Mouse (Mus musculus) kidney, embryonic 14.5 days (tissue): ENCODE results near the gene Tenm4. TPM values are rescaled to one million over a fixed set of nuclear protein-coding genes. Genes with fewer than 3 reads are reported as not detected.

Experiments
- ATAC-seq: fragments of 200-750 bp; cut with Nextera tagmentation; 2 replicates; pipeline ENCODE4 v1.8.0; 2017; ENCODE audit warnings: moderate number of reproducible peaks, mild to moderate bottlenecking, moderate TSS enrichment, moderate library complexity; ENCODE audit not compliant: low FRiP score, low TSS enrichment
- H3K27ac ChIP-seq: fragments of 300-500 bp; sonication (generic); 2 replicates; pipeline ENCODE4 v1.5.1; 2014; ENCODE audit warnings: low read depth, mild to moderate bottlenecking, low read length, moderate library complexity, mixed read lengths
- H3K27me3 ChIP-seq: fragments of 300-500 bp; sonication (generic); 2 replicates; pipeline ENCODE4 v1.6.1; 2014; ENCODE audit warnings: mild to moderate bottlenecking, low read length; ENCODE audit not compliant: control insufficient read depth, insufficient read depth
- H3K36me3 ChIP-seq: fragments of 300-500 bp; sonication (generic); 2 replicates; pipeline ENCODE4 v1.6.1; 2014; ENCODE audit warnings: low read length, mixed read lengths; ENCODE audit not compliant: control insufficient read depth, insufficient read depth
- H3K4me1 ChIP-seq: fragments of 300-500 bp; sonication (generic); 2 replicates; pipeline ENCODE4 v1.6.1; 2014; ENCODE audit warnings: low read length, mixed read lengths; ENCODE audit not compliant: control insufficient read depth, insufficient read depth
- H3K4me2 ChIP-seq: fragments of 300-500 bp; sonication (generic); replicated peaks from 2 replicates; pipeline ENCODE4 v1.6.1; 2014; ENCODE audit warnings: low read depth, mild to moderate bottlenecking, low read length
- H3K4me3 ChIP-seq: fragments of 300-500 bp; sonication (generic); 2 replicates; pipeline ENCODE4 v1.5.1; 2014; ENCODE audit warnings: mild to moderate bottlenecking, low read length
- H3K9ac ChIP-seq: fragments of 300-500 bp; sonication (generic); 2 replicates; pipeline ENCODE4 v1.6.1; 2014; ENCODE audit warnings: low read depth, mild to moderate bottlenecking, low read length, moderate library complexity
- H3K9me3 ChIP-seq: fragments of 300-500 bp; sonication (generic); 2 replicates; pipeline ENCODE4 v1.6.1; 2016; ENCODE audit warnings: low read length; ENCODE audit not compliant: control insufficient read depth
- WGBS: fragments of 180-500 bp; shearing (Covaris S2); extraction: QIAGEN DNeasy Blood & Tissue Kit; methylation state at CpG from one replicate; pipeline ENCODE4 v1.1.7; 2014; 5-methylcytosine and 5-hydroxymethylcytosine counted together
- polyA plus RNA-seq: library from polyadenylated mRNA; unstranded; fragments of >200 nt; fragmentation: Nextera tagmentation; extraction: Ambion mirVana; gene quantifications from 2 replicates; pipeline ENCODE4 v1.2.1, GENCODE M21; 2014

Tenm4 gene
- polyA plus RNA-seq, 1 experiment from 2014 or later: 51.0 TPM

DNA sequence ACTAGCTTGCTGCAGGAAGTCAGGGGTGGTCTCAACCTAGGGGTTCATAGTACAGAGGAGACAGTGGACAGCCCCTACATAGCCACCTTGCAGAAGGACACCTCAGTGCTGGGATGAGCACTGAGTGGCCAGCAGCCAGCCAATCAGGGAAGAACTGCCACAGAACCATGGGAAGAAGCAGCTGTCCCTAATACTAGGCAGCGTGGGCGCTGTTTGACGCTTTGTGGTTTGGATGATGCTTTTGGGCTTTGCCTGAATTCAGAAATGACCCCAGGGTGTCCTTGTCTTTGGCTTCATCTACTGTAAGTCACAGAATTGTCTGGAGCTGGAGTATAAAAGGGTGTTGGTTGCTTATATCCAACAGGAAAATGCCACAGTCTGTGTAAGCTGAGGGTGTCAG, 397.0 kb downstream of the Tenm4 start:
- Histone ChIP-seq H3K9ac (no peak overlapping the region), H3K36me3 (no peaks in the 10 kb centered on the region), H3K27ac (no peak overlapping the region), H3K4me2 (no peak overlapping the region), H3K9me3 (no peaks in the 10 kb centered on the region), H3K4me3 (no peak overlapping the region), H3K4me1 (peaks cover 28% of the 10 kb centered on the region), H3K27me3 (no peaks in the 10 kb centered on the region)
- WGBS: 86% methylated on average over 3 of the region's 3 CpGs
- ATAC-seq: no peak

- no peak overlapping the region for H3K27ac ChIP-seq
- no peaks in the 10 kb centered on the region for H3K27me3 ChIP-seq
- H3K4me1 ChIP-seq: peaks cover 16% of the 10 kb centered on the region; the same call in 1 of the 2 replicates
- no peak overlapping the region for H3K4me3 ChIP-seq
- no peaks in the 10 kb centered on the region for H3K9me3 ChIP-seq
- H3K9ac ChIP-seq: no peak overlapping the region
- H3K4me2 ChIP-seq: no peak overlapping the region
- H3K36me3 ChIP-seq: no peaks in the 10 kb centered on the region
- peak; percentile 48; the same call in 1 of the 2 replicates for ATAC-seq
These were observed 399.9 kb downstream of the Tenm4 start for GRCm38 (mm10) chr7:96570965-96571364.

- Histone ChIP-seq H3K4me2 (no peak overlapping the region), H3K9me3 (no peaks in the 10 kb centered on the region), H3K27me3 (no peaks in the 10 kb centered on the region), H3K9ac (no peak overlapping the region), H3K27ac (no peak overlapping the region), H3K4me3 (no peak overlapping the region), H3K36me3 (no peaks in the 10 kb centered on the region), H3K4me1 (peaks cover 13% of the 10 kb centered on the region; the same call in 1 of the 2 replicates)
- WGBS: 93% methylated on average over 7 of the region's 7 CpGs
- ATAC-seq: no peak
These were observed 401.9 kb downstream of the Tenm4 start for GRCm38 (mm10) chr7:96572995-96573394.

DNA sequence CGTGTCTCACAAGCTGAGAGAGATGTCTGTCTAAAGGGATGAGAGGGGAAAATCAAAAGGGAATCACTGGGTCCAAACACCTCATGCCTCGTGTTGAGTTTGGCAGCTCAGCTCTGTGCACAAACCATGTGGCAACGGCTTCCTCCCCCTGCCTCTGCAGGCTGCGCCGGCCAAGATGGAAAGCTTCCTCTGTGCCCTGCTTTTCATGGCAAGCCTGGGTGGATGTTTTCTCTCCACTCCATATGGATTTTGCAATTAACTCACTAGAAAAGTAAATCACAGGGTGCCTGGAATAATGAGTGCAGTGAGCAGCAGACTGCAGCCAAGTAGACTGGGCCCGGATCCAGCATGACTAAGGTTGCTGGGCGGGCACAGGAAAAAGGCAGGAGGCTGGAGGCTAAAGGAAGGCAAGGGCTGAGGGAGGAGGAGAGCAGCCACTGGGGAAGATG, 404.2 kb downstream of the Tenm4 start:
- no peaks in the 10 kb centered on the region for H3K9me3 ChIP-seq
- no peak overlapping the region for H3K9ac ChIP-seq
- H3K27me3 ChIP-seq: no peaks in the 10 kb centered on the region
- H3K4me1 ChIP-seq: peaks cover 13% of the 10 kb centered on the region; the same call in 1 of the 2 replicates
- WGBS: 35% methylated on average over 7 of the region's 7 CpGs
- no peaks in the 10 kb centered on the region for H3K36me3 ChIP-seq
- H3K4me2 ChIP-seq: no peak overlapping the region
- no peak overlapping the region for H3K4me3 ChIP-seq
- peak overlapping the region; percentile 62; the same call in 1 of the 2 replicates for H3K27ac ChIP-seq
- peak; percentile 79 for ATAC-seq

DNA sequence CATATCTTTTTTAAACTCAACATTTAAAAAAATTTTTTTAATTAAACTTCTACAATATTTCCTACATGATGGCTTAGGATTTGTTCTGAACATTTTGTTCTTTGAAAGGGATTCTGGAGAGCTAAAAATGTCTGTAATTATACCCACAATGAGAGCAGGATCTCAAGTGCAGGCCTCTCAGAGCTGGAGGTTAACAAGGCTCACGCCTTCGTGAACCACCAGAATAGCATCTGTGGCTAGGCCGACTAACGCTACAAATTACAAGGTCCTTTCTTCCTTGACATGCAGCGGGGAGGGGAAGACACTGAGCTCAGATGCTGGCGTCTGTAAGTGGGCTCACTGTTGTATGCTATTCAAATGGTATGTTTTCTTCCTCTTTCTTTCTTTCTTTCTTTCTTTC, 411.7 kb downstream of the Tenm4 start:
- no peak overlapping the region for H3K27ac ChIP-seq
- no peak for ATAC-seq
- no peak overlapping the region for H3K9ac ChIP-seq
- no peak overlapping the region for H3K4me3 ChIP-seq
- H3K27me3 ChIP-seq: no peaks in the 10 kb centered on the region
- H3K9me3 ChIP-seq: no peaks in the 10 kb centered on the region
- 21% methylated on average over 6 of the region's 6 CpGs for WGBS
- peaks cover 15% of the 10 kb centered on the region; the same call in 1 of the 2 replicates for H3K4me1 ChIP-seq
- no peaks in the 10 kb centered on the region for H3K36me3 ChIP-seq
- H3K4me2 ChIP-seq: no peak overlapping the region

GRCm38 (mm10) chr7:96587403-96587802, 416.4 kb downstream of the Tenm4 start:
- Histone ChIP-seq H3K27me3 (no peaks in the 10 kb centered on the region), H3K27ac (no peak overlapping the region), H3K4me3 (no peak overlapping the region), H3K4me1 (peaks cover 15% of the 10 kb centered on the region; the same call in 1 of the 2 replicates), H3K36me3 (no peaks in the 10 kb centered on the region), H3K4me2 (no peak overlapping the region), H3K9me3 (no peaks in the 10 kb centered on the region), H3K9ac (no peak overlapping the region)
- peak; percentile 45; the same call in 1 of the 2 replicates for ATAC-seq

DNA sequence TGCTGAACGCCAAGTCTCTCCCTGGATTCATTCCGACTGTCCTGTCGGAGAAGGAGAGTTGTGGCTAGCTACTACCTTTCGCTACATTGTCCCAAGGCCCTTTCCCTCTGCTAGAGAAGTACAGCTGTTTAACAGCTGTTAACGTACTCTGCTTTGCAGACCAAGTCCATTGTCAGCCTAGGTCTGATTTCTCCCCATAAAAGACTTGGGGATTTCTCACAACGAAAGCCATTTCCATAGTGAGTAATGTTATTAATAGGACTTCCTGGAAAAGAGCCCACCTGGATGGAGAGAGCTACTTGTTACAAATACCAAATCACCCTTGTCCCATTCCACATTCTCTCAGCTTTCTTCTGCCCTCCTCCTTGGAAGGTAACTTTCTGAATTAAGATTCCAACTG, 417.5 kb downstream of the Tenm4 start:
- H3K4me2 ChIP-seq: no peak overlapping the region
- no peak for ATAC-seq
- H3K27ac ChIP-seq: no peak overlapping the region; the same call in 1 of the 2 replicates
- H3K9ac ChIP-seq: no peak overlapping the region
- H3K36me3 ChIP-seq: no peaks in the 10 kb centered on the region
- no peak overlapping the region for H3K4me3 ChIP-seq
- H3K9me3 ChIP-seq: no peaks in the 10 kb centered on the region
- no peaks in the 10 kb centered on the region for H3K27me3 ChIP-seq
- 77% methylated on average over 6 of the region's 6 CpGs for WGBS
- H3K4me1 ChIP-seq: peaks cover 15% of the 10 kb centered on the region; the same call in 1 of the 2 replicates

DNA sequence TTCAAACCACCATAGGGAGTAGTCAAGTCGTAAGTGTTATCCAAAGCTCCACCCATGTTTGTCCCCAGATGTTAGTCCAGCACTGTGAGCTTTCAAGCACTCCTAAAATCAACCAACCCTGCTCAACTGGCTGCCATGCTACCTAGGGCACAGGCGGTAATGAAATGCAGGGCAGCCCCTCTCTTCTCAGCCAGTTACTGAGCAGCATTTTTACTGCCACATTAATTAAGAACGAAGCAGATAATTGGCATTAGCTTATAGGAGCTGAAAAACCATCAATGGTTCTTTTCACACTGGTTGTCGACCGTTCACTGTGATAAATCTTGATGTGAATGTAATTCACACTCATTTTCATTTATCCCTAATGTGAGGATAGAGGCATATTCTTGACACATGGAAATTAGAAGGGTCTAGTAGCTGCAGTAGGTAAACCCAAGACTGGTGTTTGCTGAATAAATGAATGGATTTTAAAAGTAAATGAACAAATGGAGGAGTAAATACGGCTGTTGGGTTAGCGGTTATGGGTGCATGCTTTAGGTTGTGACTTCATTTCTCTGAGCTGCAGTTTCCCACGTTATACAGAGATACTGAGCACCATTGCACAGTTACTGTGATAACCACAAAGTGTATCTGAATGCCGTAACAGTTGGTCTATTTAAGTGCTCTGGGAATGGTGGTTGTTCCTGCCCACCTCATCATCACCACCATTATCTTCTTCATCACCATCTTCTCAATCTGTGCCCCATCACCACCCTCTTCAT, 424.7 kb downstream of the Tenm4 start:
- ATAC-seq: no peak
- H3K4me1 ChIP-seq: no peaks in the 10 kb centered on the region
- no peaks in the 10 kb centered on the region for H3K9me3 ChIP-seq
- H3K27ac ChIP-seq: no peak overlapping the region
- 84% methylated on average over 9 of the region's 9 CpGs for WGBS
- no peak overlapping the region for H3K9ac ChIP-seq
- H3K4me2 ChIP-seq: no peak overlapping the region
- H3K36me3 ChIP-seq: no peaks in the 10 kb centered on the region
- no peaks in the 10 kb centered on the region for H3K27me3 ChIP-seq
- H3K4me3 ChIP-seq: no peak overlapping the region

GRCm38 (mm10) chr7:96596402-96597195, 425.6 kb downstream of the Tenm4 start:
- no peak overlapping the region for H3K4me3 ChIP-seq
- no peak overlapping the region for H3K4me2 ChIP-seq
- H3K9ac ChIP-seq: no peak overlapping the region
- no peaks in the 10 kb centered on the region for H3K36me3 ChIP-seq
- H3K27me3 ChIP-seq: no peaks in the 10 kb centered on the region
- H3K27ac ChIP-seq: no peak overlapping the region
- H3K4me1 ChIP-seq: no peaks in the 10 kb centered on the region
- H3K9me3 ChIP-seq: no peaks in the 10 kb centered on the region
- WGBS: 70% methylated on average over 9 of the region's 9 CpGs
- no peak for ATAC-seq
